Mouse (Mus musculus) embryonic facial prominence, embryonic 12.5 days (tissue): ENCODE data around the gene Vmn1r40. TPM values are rescaled to one million over a fixed set of nuclear protein-coding genes. Genes with fewer than 3 reads are reported as not detected.

Experiments
- ATAC-seq: fragments of 200-750 bp; cut with Nextera tagmentation; 2 replicates; pipeline ENCODE4 v1.8.0; 2017; ENCODE audit not compliant: insufficient number of reproducible peaks, insufficient read depth, low FRiP score, low TSS enrichment
- H3K27ac ChIP-seq: fragments of 300-500 bp; sonication (generic); 2 replicates; pipeline ENCODE4 v1.5.1; 2016; ENCODE audit warnings: mild to moderate bottlenecking
- H3K27me3 ChIP-seq: fragments of 300-500 bp; sonication (generic); 2 replicates; pipeline ENCODE4 v1.6.1; 2016; ENCODE audit warnings: mild to moderate bottlenecking, moderate library complexity
- H3K36me3 ChIP-seq: fragments of 300-500 bp; sonication (generic); 2 replicates; pipeline ENCODE4 v1.6.1; 2016; ENCODE audit warnings: mild to moderate bottlenecking
- H3K4me1 ChIP-seq: fragments of 300-500 bp; sonication (generic); 2 replicates; pipeline ENCODE4 v1.6.1; 2016
- H3K4me2 ChIP-seq: fragments of 300-500 bp; sonication (generic); replicated peaks from 2 replicates; pipeline ENCODE4 v1.6.1; 2016; ENCODE audit warnings: mild to moderate bottlenecking, moderate library complexity
- H3K4me3 ChIP-seq: fragments of 300-500 bp; sonication (generic); 2 replicates; pipeline ENCODE4 v1.5.1; 2016; ENCODE audit warnings: mild to moderate bottlenecking
- H3K9ac ChIP-seq: fragments of 300-500 bp; sonication (generic); 2 replicates; pipeline ENCODE4 v1.6.1; 2016; ENCODE audit warnings: mild to moderate bottlenecking, moderate library complexity
- H3K9me3 ChIP-seq: fragments of 300-500 bp; sonication (generic); 2 replicates; pipeline ENCODE4 v1.6.1; 2016; ENCODE audit warnings: mild to moderate bottlenecking, moderate library complexity
- WGBS: fragments of 180-500 bp; shearing (Covaris S2); methylation state at CpG from one replicate; pipeline ENCODE4 v1.1.7; 2016; 5-methylcytosine and 5-hydroxymethylcytosine counted together
- polyA plus RNA-seq: library from polyadenylated mRNA; unstranded; fragments of >200 nt; fragmentation: Nextera tagmentation; extraction: Ambion mirVana; gene quantifications from 2 replicates; pipeline ENCODE4 v1.2.1, GENCODE M21; 2016

The Vmn1r40 gene
- not detected in 2 replicates for polyA plus RNA-seq

GRCm38 (mm10) chr6:89707240-89707639, at the start of gene Vmn1r40:
Gene Vmn1r40, plus strand, starts transcription at chr6:89707540.
- no peak for ATAC-seq

DNA sequence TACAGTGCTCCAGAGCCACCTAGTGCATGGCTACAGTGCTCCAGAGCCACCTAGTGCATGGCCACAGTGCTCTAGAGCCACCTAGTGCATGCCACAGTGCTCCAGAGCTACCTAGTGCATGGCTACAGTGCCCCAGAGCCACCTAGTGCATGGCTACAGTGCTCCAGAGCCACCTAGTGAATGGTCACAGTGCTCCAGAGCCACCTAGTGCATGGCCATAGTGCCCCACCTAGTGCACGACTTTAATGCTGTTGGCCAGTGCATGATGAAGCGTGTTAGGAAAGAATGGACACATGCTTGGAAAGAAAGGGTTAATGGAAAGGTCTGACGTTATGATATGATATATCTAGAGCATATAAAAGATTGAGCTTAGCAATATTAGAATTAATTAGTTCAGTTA, 49.0 kb upstream of the Vmn1r40 start:
- Histone ChIP-seq H3K9me3 (no peaks in the 10 kb centered on the region), H3K9ac (no peak overlapping the region), H3K27me3 (no peaks in the 10 kb centered on the region), H3K4me1 (no peaks in the 10 kb centered on the region), H3K4me2 (no peak overlapping the region), H3K4me3 (no peak overlapping the region), H3K27ac (no peak overlapping the region), H3K36me3 (peaks cover 2% of the 10 kb centered on the region)
- 81% methylated on average over 3 of the region's 3 CpGs for WGBS
- ATAC-seq, result no peak

More at GRCm38 (mm10) chr6:89707240-89707639, at the start of gene Vmn1r40:
- Histone ChIP-seq H3K4me3 (no peak within 1 kb of the TSS), H3K4me2 (no peak within 1 kb of the TSS), H3K27me3 (no peaks in the 10 kb centered on the region), H3K27ac (no peak within 1 kb of the TSS), H3K36me3 (no peaks in the 10 kb centered on the region), H3K9ac (no peak within 1 kb of the TSS), H3K9me3 (no peaks in the 10 kb centered on the region), H3K4me1 (no peaks in the 10 kb centered on the region)
- WGBS, result 82% methylated on average over 4 of the region's 4 CpGs

DNA sequence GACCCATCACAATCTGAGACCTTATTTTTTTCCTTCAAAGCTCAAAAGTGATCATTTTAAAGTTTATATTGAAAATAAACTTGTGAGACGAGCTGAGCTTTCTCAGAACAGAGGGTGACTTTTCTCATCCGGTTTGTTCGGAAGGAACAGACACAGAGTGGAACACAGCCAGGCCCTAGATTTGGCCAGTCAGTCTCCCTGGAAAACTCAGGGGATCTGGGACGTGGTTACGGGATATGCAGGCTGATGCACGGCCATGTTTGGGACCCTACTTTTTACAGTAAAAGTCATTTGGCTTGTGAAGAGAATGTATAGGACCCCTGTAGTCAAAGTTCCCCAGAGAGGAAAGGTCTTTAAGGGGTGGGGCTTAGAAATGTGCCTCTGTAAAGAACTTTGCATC, 48.4 kb upstream of the Vmn1r40 start:
- Histone ChIP-seq H3K27me3 (no peaks in the 10 kb centered on the region), H3K9me3 (no peaks in the 10 kb centered on the region), H3K9ac (no peak overlapping the region), H3K4me3 (no peak overlapping the region), H3K27ac (no peak overlapping the region), H3K36me3 (peaks cover 7% of the 10 kb centered on the region), H3K4me2 (no peak overlapping the region), H3K4me1 (no peaks in the 10 kb centered on the region)
- 84% methylated on average over 6 of the region's 6 CpGs for whole genome bisulfite sequencing
- ATAC-seq, result no peak

DNA sequence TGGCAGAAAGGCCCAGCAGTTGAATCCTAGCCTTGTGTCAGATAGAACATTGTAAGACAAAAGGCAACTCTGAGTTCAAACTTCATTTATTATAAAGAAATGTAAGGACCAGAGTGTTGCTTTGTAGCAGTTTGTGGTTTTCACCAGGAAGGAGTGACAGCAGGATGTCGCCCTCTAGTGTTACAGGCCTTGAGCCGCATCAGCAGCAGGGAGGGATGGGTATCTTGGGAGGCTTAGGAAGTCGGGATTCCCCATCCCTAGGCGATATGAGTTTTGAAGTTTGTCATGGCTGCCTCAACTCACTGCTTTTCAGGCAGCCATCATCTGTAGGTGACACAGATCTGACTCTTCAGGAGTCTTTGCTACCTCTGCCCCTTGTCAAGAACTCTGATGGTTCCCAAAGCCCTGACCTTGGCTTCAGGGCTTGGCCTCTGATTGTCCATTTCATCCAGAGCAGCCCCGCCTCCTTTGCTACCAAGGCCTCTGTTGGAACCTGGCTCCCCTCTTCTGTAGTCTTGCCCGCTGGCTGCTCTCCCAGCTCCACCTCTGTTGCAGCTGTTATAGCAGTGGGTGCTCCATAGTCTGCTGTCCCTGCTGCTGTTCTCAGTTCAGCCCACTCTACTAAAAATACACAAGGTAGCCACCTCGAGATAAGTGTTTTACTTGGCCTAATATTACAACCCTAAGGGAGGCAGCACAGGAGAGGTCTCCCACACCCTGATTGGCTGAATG, 47.5 kb upstream of the Vmn1r40 start:
- no peak overlapping the region for H3K27ac ChIP-seq
- no peak for ATAC-seq
- H3K9me3 ChIP-seq, result no peaks in the 10 kb centered on the region
- H3K9ac ChIP-seq, result no peak overlapping the region
- no peak overlapping the region for H3K4me3 ChIP-seq
- H3K36me3 ChIP-seq, result peaks cover 10% of the 10 kb centered on the region
- H3K4me1 ChIP-seq, result no peaks in the 10 kb centered on the region
- H3K27me3 ChIP-seq, result no peaks in the 10 kb centered on the region
- no peak overlapping the region for H3K4me2 ChIP-seq
- 33% methylated on average over 7 of the region's 7 CpGs for WGBS

- no peaks in the 10 kb centered on the region for H3K4me1 ChIP-seq
- WGBS, result 67% methylated on average over 1 of the region's 1 CpGs
- no peak overlapping the region for H3K4me2 ChIP-seq
- H3K36me3 ChIP-seq, result peaks cover 10% of the 10 kb centered on the region
- no peak overlapping the region for H3K4me3 ChIP-seq
- H3K27me3 ChIP-seq, result no peaks in the 10 kb centered on the region
- H3K27ac ChIP-seq, result no peak overlapping the region
- H3K9ac ChIP-seq, result no peak overlapping the region
- ATAC-seq, result no peak
- no peaks in the 10 kb centered on the region for H3K9me3 ChIP-seq
Measured at GRCm38 (mm10) chr6:89660490-89660889, 46.9 kb upstream of the Vmn1r40 start.

DNA sequence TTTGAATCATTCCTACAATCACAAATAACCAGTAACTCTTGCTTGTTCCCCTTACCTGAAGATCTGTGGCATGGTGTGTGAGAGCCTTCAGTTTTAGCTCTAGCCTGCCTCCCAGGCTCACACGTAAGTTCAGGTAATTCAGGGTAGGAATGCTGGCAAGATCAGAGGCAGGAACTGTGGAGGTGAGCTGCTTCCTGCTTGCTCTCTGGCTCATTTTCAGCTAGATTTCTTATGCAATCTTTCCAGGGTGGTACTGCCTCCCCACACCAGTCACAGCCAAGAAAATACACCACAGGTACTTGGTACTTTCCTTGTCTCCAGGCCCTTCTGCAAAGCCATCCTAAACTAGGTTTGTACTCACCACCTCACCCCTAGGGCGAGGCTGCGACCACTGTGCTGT, 44.8 kb upstream of the Vmn1r40 start:
- Histone ChIP-seq H3K9ac (no peak overlapping the region), H3K4me2 (no peak overlapping the region), H3K27ac (no peak overlapping the region), H3K27me3 (no peaks in the 10 kb centered on the region), H3K4me3 (no peak overlapping the region), H3K4me1 (no peaks in the 10 kb centered on the region), H3K36me3 (peaks cover 10% of the 10 kb centered on the region; the same call in 1 of the 2 replicates), H3K9me3 (no peaks in the 10 kb centered on the region)
- no peak for ATAC-seq
- WGBS, result 87% methylated on average over 3 of the region's 3 CpGs

- WGBS, result 57% methylated on average over 8 of the region's 8 CpGs
- H3K36me3 ChIP-seq, result peaks cover 10% of the 10 kb centered on the region; the same call in 1 of the 2 replicates
- H3K4me3 ChIP-seq, result no peak overlapping the region
- no peaks in the 10 kb centered on the region for H3K4me1 ChIP-seq
- H3K9ac ChIP-seq, result no peak overlapping the region
- no peak overlapping the region for H3K4me2 ChIP-seq
- no peak overlapping the region for H3K27ac ChIP-seq
- no peaks in the 10 kb centered on the region for H3K9me3 ChIP-seq
- ATAC-seq, result no peak
- no peaks in the 10 kb centered on the region for H3K27me3 ChIP-seq
Measured at GRCm38 (mm10) chr6:89665155-89665554, 42.2 kb upstream of the Vmn1r40 start.

DNA sequence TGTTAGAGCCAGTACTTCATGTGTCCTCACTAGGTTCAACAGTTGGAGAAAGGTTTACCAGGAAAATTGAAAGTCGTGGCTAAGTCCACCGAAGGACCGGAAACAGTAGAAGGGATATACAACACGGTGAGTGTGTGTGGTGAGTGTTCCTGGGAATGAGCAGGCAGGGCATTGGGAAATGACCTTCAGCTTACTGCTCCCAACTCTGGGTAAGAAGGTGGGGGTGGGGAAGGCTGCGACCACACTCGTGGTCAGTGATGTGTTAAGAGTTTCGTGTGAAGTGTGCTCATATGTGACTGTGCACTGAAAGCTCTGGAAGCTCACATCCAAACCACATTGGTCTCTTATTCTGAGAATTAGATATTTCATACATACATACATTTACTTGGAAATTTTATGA, 41.7 kb upstream of the Vmn1r40 start:
- Histone ChIP-seq H3K27me3 (no peaks in the 10 kb centered on the region), H3K4me1 (no peaks in the 10 kb centered on the region), H3K9me3 (no peaks in the 10 kb centered on the region), H3K9ac (no peak overlapping the region), H3K4me3 (no peak overlapping the region), H3K4me2 (no peak overlapping the region), H3K36me3 (peaks cover 10% of the 10 kb centered on the region; the same call in 1 of the 2 replicates), H3K27ac (no peak overlapping the region)
- no peak for ATAC-seq
- 82% methylated on average over 7 of the region's 7 CpGs for WGBS

DNA sequence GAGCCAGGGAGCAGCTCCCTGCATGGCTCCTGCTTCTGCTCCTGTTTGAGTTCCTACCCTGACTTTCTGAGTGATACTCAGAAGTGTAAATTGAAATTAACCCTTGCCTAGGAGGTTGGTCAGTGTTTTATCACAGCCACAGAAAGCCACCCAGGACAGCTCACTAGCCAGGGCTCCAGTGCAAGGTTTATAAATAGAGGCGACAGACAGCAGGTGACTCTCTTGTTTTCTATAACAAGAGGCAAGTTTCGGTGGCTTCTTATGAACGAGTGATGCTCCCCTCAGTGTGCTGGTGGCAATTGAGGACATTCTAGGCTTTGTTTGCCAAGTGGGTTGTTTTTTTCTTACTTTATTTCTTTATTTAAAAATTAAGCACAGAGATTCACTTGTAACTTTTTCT, 40.4 kb upstream of the Vmn1r40 start:
- Histone ChIP-seq H3K9ac (no peak overlapping the region), H3K36me3 (peaks cover 10% of the 10 kb centered on the region; the same call in 1 of the 2 replicates), H3K27ac (no peak overlapping the region), H3K4me1 (no peaks in the 10 kb centered on the region), H3K9me3 (no peaks in the 10 kb centered on the region), H3K4me3 (no peak overlapping the region), H3K27me3 (no peaks in the 10 kb centered on the region), H3K4me2 (no peak overlapping the region)
- WGBS, result 85% methylated on average over 3 of the region's 3 CpGs
- ATAC-seq, result no peak

DNA sequence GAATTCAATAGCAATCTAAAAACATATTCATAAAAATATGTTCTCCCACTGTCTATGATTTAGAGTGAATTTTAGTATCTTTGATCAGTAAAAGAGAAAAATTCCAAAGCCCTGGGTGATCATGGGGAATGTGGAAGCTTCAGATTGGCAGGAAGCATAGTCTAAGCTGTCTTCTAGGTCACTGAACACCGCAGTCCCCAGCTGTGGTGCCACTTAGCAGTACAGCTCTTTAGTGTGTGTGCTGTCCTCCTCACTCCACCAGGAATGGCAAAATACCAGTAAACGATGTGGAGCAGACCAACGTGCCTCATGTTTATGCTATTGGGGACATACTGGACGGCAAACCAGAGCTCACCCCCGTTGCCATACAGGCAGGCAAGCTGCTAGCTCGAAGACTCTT, 37.8 kb upstream of the Vmn1r40 start:
- Histone ChIP-seq H3K27ac (no peak overlapping the region), H3K4me3 (no peak overlapping the region), H3K36me3 (no peaks in the 10 kb centered on the region), H3K4me2 (no peak overlapping the region), H3K9me3 (no peaks in the 10 kb centered on the region), H3K27me3 (no peaks in the 10 kb centered on the region), H3K9ac (no peak overlapping the region), H3K4me1 (no peaks in the 10 kb centered on the region)
- WGBS, result 74% methylated on average over 6 of the region's 6 CpGs
- ATAC-seq, result no peak

DNA sequence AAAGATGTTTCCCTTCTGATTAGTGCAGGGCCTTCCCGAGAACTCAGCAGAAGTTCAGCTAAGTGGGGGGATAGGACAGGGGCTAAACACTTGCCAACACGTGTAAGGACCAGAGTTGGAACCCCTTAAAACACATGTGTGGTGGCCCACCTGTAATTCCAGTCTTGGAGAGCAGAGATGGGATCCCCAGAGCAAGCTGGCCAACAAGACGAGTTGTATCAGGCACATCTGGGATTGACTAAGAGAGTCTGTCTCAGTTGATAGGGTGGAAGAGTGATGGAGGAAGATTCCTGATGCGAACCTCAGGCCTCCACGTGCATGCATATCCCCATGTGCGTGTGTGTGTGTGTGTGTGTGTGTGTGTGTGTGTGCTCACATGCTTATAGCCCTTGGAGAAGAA, 35.9 kb upstream of the Vmn1r40 start:
- Histone ChIP-seq H3K4me1 (no peaks in the 10 kb centered on the region), H3K27me3 (no peaks in the 10 kb centered on the region), H3K9me3 (no peaks in the 10 kb centered on the region), H3K27ac (no peak overlapping the region), H3K9ac (no peak overlapping the region), H3K4me2 (no peak overlapping the region), H3K4me3 (no peak overlapping the region), H3K36me3 (no peaks in the 10 kb centered on the region)
- ATAC-seq, result no peak
- WGBS, result 68% methylated on average over 6 of the region's 6 CpGs

DNA sequence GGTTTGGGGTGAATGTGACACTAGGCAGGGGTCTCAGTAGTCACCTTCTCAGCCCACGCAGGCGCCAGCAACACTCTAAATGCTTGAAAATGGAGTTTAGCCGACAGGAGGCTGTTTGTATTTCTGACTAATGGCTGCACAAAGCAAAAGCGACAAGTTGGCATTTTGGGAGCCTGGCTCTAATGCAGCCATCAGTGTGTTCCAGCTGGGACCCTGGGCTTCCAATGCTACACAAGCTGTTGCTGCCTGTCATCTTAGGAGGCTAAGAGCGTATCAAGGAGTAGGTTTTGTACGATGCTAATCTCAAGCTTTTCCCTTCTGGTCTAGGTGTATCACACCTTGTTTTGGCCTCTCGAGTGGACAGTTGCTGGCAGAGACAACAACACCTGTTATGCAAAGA, 34.7 kb upstream of the Vmn1r40 start:
- no peaks in the 10 kb centered on the region for H3K36me3 ChIP-seq
- no peaks in the 10 kb centered on the region for H3K27me3 ChIP-seq
- 89% methylated on average over 7 of the region's 7 CpGs for WGBS
- H3K4me3 ChIP-seq, result no peak overlapping the region
- H3K9ac ChIP-seq, result no peak overlapping the region
- H3K27ac ChIP-seq, result no peak overlapping the region
- no peaks in the 10 kb centered on the region for H3K4me1 ChIP-seq
- H3K4me2 ChIP-seq, result no peak overlapping the region
- H3K9me3 ChIP-seq, result no peaks in the 10 kb centered on the region
- no peak for ATAC-seq
